Mouse (Mus musculus) cortical plate, adult 2 months (tissue): Measurements from ENCODE around the gene Parva.

Source experiments
- CTCF ChIP-seq: fragments of 200-500 bp; IDR thresholded peaks from 2 replicates; pipeline ENCODE4 v1.5.1; 2011; ENCODE audit warnings: mild to moderate bottlenecking, control low read depth, low read length; ENCODE audit not compliant: insufficient read depth; ENCODE audit errors: extremely low read depth
- POLR2A ChIP-seq: fragments of 200-500 bp; IDR thresholded peaks from 2 replicates; pipeline ENCODE4 v1.6.1; 2011; ENCODE audit warnings: mild to moderate bottlenecking, low read length, control low read depth; ENCODE audit not compliant: insufficient read depth; ENCODE audit errors: extremely low read depth

DNA sequence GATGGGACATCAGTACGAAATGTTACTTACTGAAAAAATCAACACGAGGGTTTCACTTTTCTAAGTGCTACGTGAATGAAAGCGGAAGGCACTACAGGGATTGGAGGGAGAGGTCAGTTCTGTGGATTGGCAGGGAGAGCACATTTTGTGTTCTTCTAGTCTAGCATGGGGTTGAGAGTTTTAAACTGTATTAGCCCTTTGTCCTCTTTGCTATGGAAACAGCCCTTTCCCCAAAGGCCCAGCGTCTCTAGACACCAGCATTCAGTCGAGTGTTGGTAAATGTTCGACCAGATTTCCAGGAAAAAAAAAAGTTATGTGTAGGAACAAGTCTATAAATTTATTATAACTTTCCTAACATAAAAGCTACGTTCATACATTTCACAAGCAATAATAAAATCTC is 68.6 kb downstream of the Parva start:
- TF ChIP-seq POLR2A (no peak), CTCF (no peak)
